Mouse (Mus musculus) monocyte, adult 5-6 weeks (primary cell): ENCODE results near the gene Entpd5. TPM values are rescaled to one million over a fixed set of nuclear protein-coding genes. Genes with fewer than 3 reads are reported as not detected.
A peak's percentile ranks its signal among the peaks of the same experiment; 100 is the strongest.

ENCODE experiments used
- ATAC-seq: fragments of 153-309, 156-312 bp; replicated peaks from 2 replicates; pipeline ENCODE4 v1.8.0; 2017; ENCODE audit warnings: mild to moderate bottlenecking; ENCODE audit not compliant: low TSS enrichment, insufficient number of reproducible peaks, severe bottlenecking, poor library complexity, low FRiP score
- total RNA-seq: library from RNA; stranded (forward); fragments of 200-1000, 200-491, 200-594 nt; gene quantifications from 3 replicates; pipeline ENCODE4 v1.2.3, GENCODE M21; 2017

The Entpd5 gene
- 7.0 to 10.6 TPM (median 8.4 TPM) in 3 replicates for total RNA-seq

- peak; percentile 86 for ATAC-seq
These were observed at the start of gene Entpd5, which contains the start of gene Bbof1 for GRCm38 (mm10) chr12:84408819-84409507. TSS of gene Entpd5 (minus strand) at chr12:84409029. TSS of gene Bbof1 (plus strand) at chr12:84409071.

DNA sequence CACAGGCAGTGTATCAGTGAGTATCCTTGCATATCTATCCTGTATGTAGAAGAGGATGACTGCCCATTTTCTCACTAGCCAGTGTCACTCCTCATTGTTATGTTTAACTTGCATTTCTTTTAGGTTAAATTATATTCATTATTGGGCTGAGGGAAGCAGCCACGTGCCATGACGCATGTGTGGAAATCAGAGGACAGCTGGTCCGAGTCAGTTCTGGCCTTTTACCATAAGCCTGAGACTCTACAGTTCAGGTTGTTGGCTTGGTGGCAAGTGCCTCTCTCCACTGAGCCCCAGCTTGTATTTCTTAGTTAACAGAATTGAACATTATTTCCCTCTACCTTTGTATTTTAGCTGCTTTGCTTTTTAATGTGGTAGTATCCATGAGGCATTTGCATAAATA is 48.1 kb upstream of the Entpd5 start:
- ATAC-seq, result no peak

DNA sequence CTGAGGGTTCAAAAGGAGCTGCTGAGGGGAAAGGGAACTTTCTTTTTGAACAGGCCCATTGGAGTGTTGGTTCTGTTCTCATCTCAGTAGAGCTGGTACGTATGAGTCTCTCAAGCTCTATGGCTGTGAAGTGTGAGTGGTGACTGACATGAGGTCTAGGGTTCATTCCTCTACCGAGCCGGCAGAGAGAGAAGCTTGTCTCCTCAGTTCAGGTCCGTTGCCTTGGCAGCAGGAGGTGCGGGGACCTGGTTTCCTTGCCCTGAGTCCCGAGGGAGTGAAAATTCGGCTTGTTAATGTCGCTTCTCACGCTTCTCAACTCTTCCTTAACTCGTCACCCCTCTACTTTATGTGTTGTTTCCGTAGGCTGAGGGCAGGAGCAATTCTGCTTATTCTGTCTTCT is 43.0 kb upstream of the Entpd5 start:
- no peak for ATAC-seq

DNA sequence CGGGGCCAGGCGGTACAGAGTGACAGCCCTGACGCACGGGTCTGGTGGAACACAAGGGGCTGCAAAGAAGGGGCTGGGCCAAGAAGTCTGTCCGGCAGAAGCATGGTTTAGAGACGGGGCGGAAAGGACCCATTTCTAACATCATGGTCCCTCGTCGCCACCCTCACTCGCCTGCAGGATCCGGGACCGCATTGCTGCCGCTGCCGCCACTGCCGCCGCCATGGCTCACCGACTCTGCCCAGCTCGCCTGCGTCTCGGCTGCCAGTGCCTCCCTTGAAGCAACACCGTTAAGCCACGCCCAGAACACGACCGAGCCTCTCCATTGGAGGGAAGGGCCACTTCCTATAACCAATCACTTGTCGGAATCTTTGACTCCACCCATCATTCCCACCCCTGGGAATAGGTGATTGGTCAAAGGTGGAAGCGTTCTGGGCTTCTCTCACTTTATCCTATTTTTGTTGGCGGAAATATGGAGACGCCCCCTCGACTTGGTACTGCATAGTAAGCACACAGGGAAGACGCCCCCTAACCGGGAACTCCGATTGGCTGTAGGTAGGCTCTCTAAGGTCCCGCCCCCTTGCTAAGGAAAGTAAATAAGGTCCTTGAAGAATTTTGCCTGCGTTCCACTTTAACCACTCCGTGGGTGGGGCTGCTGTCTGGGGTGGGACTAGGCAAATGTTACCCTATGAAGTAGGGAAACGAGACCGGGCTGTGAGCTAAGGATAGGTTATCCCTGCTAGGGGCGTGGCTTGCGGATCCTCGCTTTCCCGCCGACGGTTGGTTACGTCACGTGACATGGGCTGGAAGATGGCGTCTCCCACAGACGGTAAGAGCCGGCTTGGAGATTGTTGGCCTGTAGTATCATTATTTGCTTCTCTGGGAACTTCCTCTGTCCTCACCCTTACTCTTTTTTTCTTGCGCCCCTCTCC is 42.2 kb upstream of the Entpd5 start, which contains the start of the genes Aldh6a1 and Lin52:
TSS of gene Aldh6a1 (minus strand) at position 287 of the 929 bp plus-strand sequence.
TSS of gene Lin52 (plus strand) at position 705 of the 929 bp plus-strand sequence.
- peak; percentile 96 for ATAC-seq

GRCm38 (mm10) chr12:84450351-84450717 is 41.5 kb upstream of the Entpd5 start:
- ATAC-seq, result peak; percentile 10

DNA sequence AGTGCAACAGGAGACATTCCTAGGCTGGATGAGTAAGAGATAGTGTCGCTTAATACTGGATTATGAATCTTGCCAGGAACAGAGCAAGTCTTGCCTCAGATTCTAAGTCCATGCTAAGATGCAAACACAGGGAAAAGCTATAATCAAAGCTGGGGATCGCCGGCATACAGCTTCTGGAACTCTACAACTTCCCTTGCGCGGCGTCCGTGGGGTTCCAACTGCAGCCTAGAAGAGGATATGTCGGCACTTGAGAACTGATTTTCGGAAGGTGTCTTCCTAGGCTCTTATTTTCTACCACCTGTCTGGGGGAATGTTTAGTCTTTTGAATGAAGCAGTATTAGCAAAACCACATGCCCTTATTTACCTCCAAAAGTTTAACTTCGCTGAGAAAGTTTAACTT is 41.1 kb upstream of the Entpd5 start:
- ATAC-seq, result no peak

DNA sequence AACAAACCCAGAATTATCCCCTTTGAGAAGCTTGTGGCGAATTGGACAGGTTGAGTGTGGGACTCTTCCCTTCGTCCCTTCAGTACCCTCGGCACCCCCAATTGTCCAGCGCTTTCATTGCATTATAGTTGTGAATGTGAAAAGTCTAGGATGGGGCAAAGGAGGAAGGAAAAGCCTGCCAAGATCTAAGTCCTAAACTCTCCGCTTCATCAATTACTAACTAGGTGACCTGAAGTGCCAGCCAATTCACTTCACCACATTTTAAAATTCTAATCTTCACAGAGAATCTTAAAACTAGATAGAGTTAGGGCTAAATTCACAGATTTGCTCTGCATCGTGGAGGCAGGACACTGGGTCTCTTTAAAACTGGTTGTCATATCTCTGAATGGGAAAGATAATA is 39.4 kb upstream of the Entpd5 start:
- ATAC-seq, result no peak

- no peak for ATAC-seq
These were observed 38.6 kb upstream of the Entpd5 start for GRCm38 (mm10) chr12:84447386-84447785.

GRCm38 (mm10) chr12:84442526-84442925 is 33.7 kb upstream of the Entpd5 start:
- ATAC-seq, result no peak

DNA sequence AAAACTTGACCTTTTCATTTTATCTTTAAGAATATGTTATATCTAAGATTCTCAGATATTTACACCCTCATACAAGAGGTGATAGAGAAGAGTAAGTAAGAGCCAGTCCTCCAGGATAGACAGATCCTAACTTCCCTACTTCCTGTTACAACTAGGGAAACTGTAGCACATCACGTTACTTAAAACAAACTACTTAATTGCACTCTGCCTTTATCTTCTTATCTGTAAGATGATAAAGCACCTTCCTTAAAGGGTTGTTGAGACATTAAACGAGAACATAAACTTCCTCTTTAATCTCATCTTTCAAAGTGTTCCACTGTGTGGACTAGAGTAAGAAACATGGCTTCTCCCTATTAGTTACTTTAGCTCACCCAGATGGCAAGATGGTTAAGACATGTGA is 29.9 kb upstream of the Entpd5 start:
- no peak for ATAC-seq

- ATAC-seq, result no peak
These were observed 21.0 kb upstream of the Entpd5 start for GRCm38 (mm10) chr12:84429825-84430224.

DNA sequence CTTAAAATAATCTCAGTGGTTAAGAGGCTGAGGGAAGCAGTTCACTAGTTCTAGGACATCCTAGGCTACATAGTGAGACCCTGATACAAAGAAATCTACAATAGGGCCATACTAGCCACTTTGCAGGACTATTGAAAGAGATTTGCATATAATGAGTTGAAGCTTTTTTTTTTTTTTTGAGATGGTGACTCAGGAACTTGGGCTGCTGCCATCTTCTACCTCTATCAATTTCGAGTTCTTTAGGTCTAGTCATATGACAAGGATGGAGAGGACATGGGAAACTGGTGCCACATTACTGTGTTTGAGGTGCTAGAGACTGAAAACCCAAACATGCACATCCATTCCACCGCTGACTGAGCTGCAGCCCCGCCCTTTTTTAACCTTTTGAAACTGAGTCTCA is 15.2 kb upstream of the Entpd5 start:
- ATAC-seq, result no peak

DNA sequence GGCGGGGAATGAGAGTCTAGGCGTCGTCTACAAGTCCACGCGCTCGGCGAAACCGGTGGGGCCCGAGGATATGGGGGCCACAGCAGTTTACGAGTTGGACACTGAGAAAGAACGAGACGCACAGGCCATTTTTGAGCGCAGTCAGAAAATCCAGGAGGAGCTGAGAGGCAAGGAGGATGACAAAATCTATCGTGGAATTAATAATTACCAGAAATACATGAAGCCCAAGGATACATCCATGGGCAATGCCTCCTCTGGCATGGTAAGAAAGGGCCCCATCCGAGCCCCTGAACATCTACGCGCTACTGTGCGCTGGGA is 8.7 kb upstream of the Entpd5 start:
- peak; percentile 4; the same call in 1 of the 2 replicates for ATAC-seq

- peak; percentile 98 for ATAC-seq
These were observed 8.2 kb upstream of the Entpd5 start, which contains the start of gene Rnf113a2 for GRCm38 (mm10) chr12:84416834-84417604. TSS of gene Rnf113a2 (plus strand) at chr12:84417196.

DNA sequence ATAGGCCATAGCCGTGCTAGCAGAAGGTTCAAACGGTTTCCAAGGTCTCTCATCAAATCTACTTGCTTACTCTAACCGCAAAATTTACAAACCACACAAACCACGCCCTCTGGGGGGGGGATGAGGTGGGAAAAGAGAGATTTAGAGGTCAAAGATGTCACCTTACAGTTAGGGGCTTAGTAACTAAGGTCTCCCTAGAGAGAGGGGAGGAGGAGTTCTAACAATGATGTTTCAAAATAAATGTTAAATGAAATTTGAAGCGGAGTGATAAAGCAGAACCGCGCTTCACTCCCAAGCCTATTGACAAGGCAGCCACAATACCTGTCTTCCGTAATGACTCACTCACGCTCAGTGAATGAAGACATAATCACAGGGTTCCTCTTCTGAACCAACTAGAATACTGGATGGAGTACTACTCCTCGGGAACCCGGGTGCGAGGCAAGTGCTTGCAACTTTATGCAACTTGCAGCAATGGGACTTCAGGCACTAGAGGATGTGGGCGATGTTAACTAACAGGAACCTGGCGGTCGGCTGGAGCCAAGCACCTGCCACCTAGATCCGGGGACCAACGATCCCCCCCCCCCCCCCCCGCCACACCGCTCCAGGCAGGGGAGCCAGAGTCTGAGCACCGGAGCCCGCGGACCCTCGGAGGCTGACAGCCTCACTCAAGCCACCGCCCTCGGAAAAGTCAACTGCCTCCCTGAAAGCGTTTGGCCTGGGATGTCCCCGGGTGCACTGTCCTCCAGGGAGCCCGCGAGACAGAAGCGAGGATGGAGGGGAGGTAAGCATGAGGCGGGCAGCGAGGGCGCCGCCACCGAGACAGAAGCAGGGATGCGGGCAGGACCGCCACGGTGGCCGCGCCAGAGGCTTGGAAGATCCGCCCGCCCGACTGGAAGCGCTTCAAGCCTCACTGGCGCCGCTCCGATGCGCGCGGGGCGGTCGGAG is 683 bp downstream of the Entpd5 start:
- peak; percentile 68 for ATAC-seq

- ATAC-seq, result no peak
These were observed 1.6 kb downstream of the Entpd5 start for GRCm38 (mm10) chr12:84407259-84407658.

DNA sequence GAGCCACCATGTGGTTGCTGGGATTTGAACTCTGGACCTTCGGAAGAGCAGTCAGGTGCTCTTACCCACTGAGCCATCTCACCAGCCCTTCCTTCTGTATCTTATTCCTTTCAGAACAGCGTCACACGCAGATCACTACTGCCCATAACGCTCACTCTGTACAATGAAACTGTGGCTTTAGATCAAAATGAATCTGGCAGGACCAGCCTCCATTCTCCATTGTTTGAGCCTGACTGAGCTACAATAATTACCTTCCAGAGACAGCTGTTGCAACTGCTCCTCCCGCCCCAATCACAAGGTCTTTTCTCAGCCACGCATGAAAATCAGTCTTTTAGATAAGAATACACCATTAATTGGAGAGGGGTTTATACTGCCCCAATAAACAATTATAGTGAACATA is 4.3 kb downstream of the Entpd5 start:
- ATAC-seq, result no peak

DNA sequence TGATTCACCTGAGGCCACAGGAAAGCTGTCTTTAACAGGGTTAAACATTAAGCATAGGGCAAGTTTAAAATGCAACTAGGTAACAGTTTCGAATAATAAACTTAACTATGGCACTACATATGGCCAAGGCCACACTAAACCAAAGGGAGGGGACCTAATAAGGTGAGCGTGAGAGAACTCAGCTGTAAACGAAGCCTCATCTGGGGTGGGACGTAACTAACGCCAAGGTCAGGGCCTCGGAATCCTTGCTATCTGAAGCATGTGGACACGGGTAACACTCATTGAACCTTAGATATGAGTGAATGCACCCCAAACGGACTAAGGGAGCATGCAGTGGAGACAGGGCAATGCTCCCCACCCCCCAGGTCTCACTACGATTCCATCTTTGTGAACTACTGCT is 5.9 kb downstream of the Entpd5 start:
- no peak for ATAC-seq
